Mouse (Mus musculus) myocyte (in vitro differentiated cells): Measurements from ENCODE around the gene Ntn4. TPM values are rescaled to one million over a fixed set of nuclear protein-coding genes. Genes with fewer than 3 reads are reported as not detected.
A peak's percentile ranks its signal among the peaks of the same experiment; 100 is the strongest.

Source experiments
- H3K27me3 ChIP-seq: one replicate; pipeline ENCODE4 v1.6.1; 2011; ENCODE audit not compliant: control insufficient read depth, insufficient read depth, insufficient read length
- H3K36me3 ChIP-seq: one replicate; pipeline ENCODE4 v1.6.1; 2011; ENCODE audit not compliant: control insufficient read depth, insufficient read depth
- H3K4me2 ChIP-seq: one replicate; pipeline ENCODE4 v1.6.1; 2011; ENCODE audit warnings: low read depth, control low read depth
- H3K4me3 ChIP-seq: one replicate; pipeline ENCODE4 v1.5.1; 2011; ENCODE audit warnings: mild to moderate bottlenecking, control low read depth, moderate library complexity
- H3K79me2 ChIP-seq: one replicate; pipeline ENCODE4 v1.6.1; 2011; ENCODE audit not compliant: control insufficient read depth, insufficient read depth
- H3ac ChIP-seq: one replicate; pipeline ENCODE4 v1.6.1; 2011; ENCODE audit not compliant: control insufficient read depth, insufficient read length
- CEBPB ChIP-seq: IDR thresholded peaks from 2 replicates; pipeline ENCODE4 v1.6.1; 2011; ENCODE audit warnings: mild to moderate bottlenecking, moderate library complexity; ENCODE audit not compliant: poor library complexity, insufficient read depth, severe bottlenecking
- E2F4 ChIP-seq: IDR thresholded peaks from one replicate; pipeline ENCODE4 v1.6.1; 2011; ENCODE audit warnings: mild to moderate bottlenecking, control low read depth, moderate library complexity; ENCODE audit not compliant: insufficient read depth
- MAX ChIP-seq: IDR thresholded peaks from one replicate; pipeline ENCODE4 v1.6.1; 2011; ENCODE audit warnings: low read depth, mild to moderate bottlenecking, control low read depth
- MYOD1 ChIP-seq, 3 experiments: IDR thresholded peaks; one replicate each; pipeline ENCODE4 v1.6.1; 2011; ENCODE audit warnings: control low read depth in 2 of 3, low read depth in 2 of 3, mild to moderate bottlenecking in 2 of 3, moderate library complexity in 1 of 3; ENCODE audit not compliant: insufficient read length in 2 of 3, control insufficient read depth in 1 of 3
- MYOG ChIP-seq, 3 experiments: IDR thresholded peaks; one replicate each; pipeline ENCODE4 v1.6.1; 2011; ENCODE audit warnings: control low read depth in 2 of 3, low read depth in 2 of 3, mild to moderate bottlenecking in 2 of 3; ENCODE audit not compliant: insufficient read length in 2 of 3, control insufficient read depth in 1 of 3, insufficient read depth in 1 of 3
- POLR2A ChIP-seq: IDR thresholded peaks from one replicate; pipeline ENCODE4 v1.6.1; 2011; ENCODE audit warnings: low read depth, mild to moderate bottlenecking, control low read depth, moderate library complexity; ENCODE audit not compliant: insufficient read length
- POLR2AphosphoS2 ChIP-seq: IDR thresholded peaks from one replicate; pipeline ENCODE4 v1.6.1; 2011; ENCODE audit warnings: low read depth, control low read depth; ENCODE audit not compliant: insufficient read length
- REST ChIP-seq: IDR thresholded peaks from one replicate; pipeline ENCODE4 v1.6.1; 2011; ENCODE audit warnings: mild to moderate bottlenecking, control low read depth, moderate library complexity; ENCODE audit not compliant: insufficient read depth, insufficient read length
- SRF ChIP-seq: IDR thresholded peaks from one replicate; pipeline ENCODE4 v1.6.1; 2011; ENCODE audit warnings: low read depth; ENCODE audit not compliant: control insufficient read depth, insufficient read length
- TCF12 ChIP-seq: IDR thresholded peaks from one replicate; pipeline ENCODE4 v1.6.1; 2011; ENCODE audit warnings: mild to moderate bottlenecking, control low read depth; ENCODE audit not compliant: poor library complexity, insufficient read depth, severe bottlenecking
- TCF3 ChIP-seq: IDR thresholded peaks from one replicate; pipeline ENCODE4 v1.6.1; 2011; ENCODE audit warnings: low read depth, control low read depth; ENCODE audit not compliant: insufficient read length
- USF1 ChIP-seq: IDR thresholded peaks from one replicate; pipeline ENCODE4 v1.6.1; 2011; ENCODE audit warnings: low read depth, mild to moderate bottlenecking, control low read depth, moderate library complexity
- polyA plus RNA-seq: library from polyadenylated mRNA; unstranded; fragments of >200 nt; fragmentation: generic; extraction: Trizol; gene quantifications from one replicate; pipeline ENCODE4 v1.2.1, GENCODE M21; 2012; ENCODE audit warnings: missing spikeins

Ntn4 gene
- polyA plus RNA-seq, 1 experiment = 3.0 TPM

- Histone ChIP-seq H3K27me3 (no peaks in the 10 kb centered on the region), H3ac (no peak overlapping the region), H3K4me3 (no peak overlapping the region), H3K36me3 (no peaks in the 10 kb centered on the region), H3K4me2 (no peak overlapping the region), H3K79me2 (no peaks in the 10 kb centered on the region)
- no peak for TF ChIP-seq MYOG (IDR thresholded peaks at IDR 0.05; ENCODE audit: control insufficient read depth in 1 of 3, insufficient read depth in 1 of 3, insufficient read length in 2 of 3, low read depth in 2 of 3)
- no peak for TF ChIP-seq POLR2A
- no peak for TF ChIP-seq MYOD1 (IDR thresholded peaks at IDR 0.05; ENCODE audit: control insufficient read depth in 1 of 3, insufficient read length in 2 of 3, low read depth in 2 of 3)
- TF ChIP-seq E2F4 = no peak
Measured at GRCm38 (mm10) chr10:93708076-93708473, 67.6 kb downstream of the Ntn4 start.

- no peak overlapping the region for H3K4me3 ChIP-seq
- TF ChIP-seq SRF = no peak
- TF ChIP-seq POLR2AphosphoS2 = no peak
- TF ChIP-seq MYOD1 (IDR thresholded peaks at IDR 0.05; ENCODE audit: control insufficient read depth in 1 of 3, insufficient read length in 2 of 3, low read depth in 2 of 3) = no peak
- no peak for TF ChIP-seq E2F4
- TF ChIP-seq TCF12 = no peak
- no peak for TF ChIP-seq REST
- no peak for TF ChIP-seq MAX
- TF ChIP-seq TCF3 = no peak
- TF ChIP-seq USF1 = no peak
- TF ChIP-seq POLR2A = no peak
- TF ChIP-seq MYOG (IDR thresholded peaks at IDR 0.05; ENCODE audit: control insufficient read depth in 1 of 3, insufficient read depth in 1 of 3, insufficient read length in 2 of 3, low read depth in 2 of 3) = no peak
- no peak for TF ChIP-seq CEBPB
- no peak overlapping the region for H3ac ChIP-seq
- H3K79me2 ChIP-seq = no peaks in the 10 kb centered on the region
- H3K4me2 ChIP-seq = no peak overlapping the region
- H3K27me3 ChIP-seq = no peaks in the 10 kb centered on the region
- H3K36me3 ChIP-seq = no peaks in the 10 kb centered on the region
Measured at GRCm38 (mm10) chr10:93708515-93708914, 68.0 kb downstream of the Ntn4 start.

- H3K4me3 ChIP-seq = no peak overlapping the region
- TF ChIP-seq MYOG (IDR thresholded peaks at IDR 0.05; ENCODE audit: control insufficient read depth in 1 of 3, insufficient read depth in 1 of 3, insufficient read length in 2 of 3, low read depth in 2 of 3) (no peak), MYOD1 (IDR thresholded peaks at IDR 0.05; ENCODE audit: control insufficient read depth in 1 of 3, insufficient read length in 2 of 3, low read depth in 2 of 3) (no peak), USF1 (no peak), CEBPB (no peak), POLR2AphosphoS2 (no peak)
Measured at GRCm38 (mm10) chr10:93709536-93709935, 69.1 kb downstream of the Ntn4 start.

GRCm38 (mm10) chr10:93721625-93722337 is 81.3 kb downstream of the Ntn4 start:
- no peaks in the 10 kb centered on the region for H3K79me2 ChIP-seq
- no peak overlapping the region for H3ac ChIP-seq
- peak; percentile 49 for TF ChIP-seq USF1
- no peak for TF ChIP-seq REST
- H3K27me3 ChIP-seq = no peaks in the 10 kb centered on the region
- no peak overlapping the region for H3K4me3 ChIP-seq
- no peak overlapping the region for H3K4me2 ChIP-seq
- H3K36me3 ChIP-seq = no peaks in the 10 kb centered on the region

More at GRCm38 (mm10) chr10:93709536-93709935, 69.1 kb downstream of the Ntn4 start:
- no peak overlapping the region for H3ac ChIP-seq
- no peaks in the 10 kb centered on the region for H3K27me3 ChIP-seq
- H3K79me2 ChIP-seq = no peaks in the 10 kb centered on the region
- H3K36me3 ChIP-seq = no peaks in the 10 kb centered on the region
- no peak overlapping the region for H3K4me2 ChIP-seq

GRCm38 (mm10) chr10:93723942-93724542 is 83.6 kb downstream of the Ntn4 start:
- Histone ChIP-seq H3K4me2 (no peak overlapping the region), H3K79me2 (no peaks in the 10 kb centered on the region), H3ac (no peak overlapping the region), H3K27me3 (no peaks in the 10 kb centered on the region), H3K36me3 (no peaks in the 10 kb centered on the region), H3K4me3 (no peak overlapping the region)
- TF ChIP-seq MYOD1 (IDR thresholded peaks at IDR 0.05; ENCODE audit: control insufficient read depth in 1 of 3, insufficient read length in 2 of 3, low read depth in 2 of 3) (no peak), E2F4 (no peak), CEBPB (no peak), MAX (no peak), TCF3 (no peak), TCF12 (no peak), USF1 (no peak), MYOG (IDR thresholded peaks at IDR 0.05; ENCODE audit: control insufficient read depth in 1 of 3, insufficient read depth in 1 of 3, insufficient read length in 2 of 3, low read depth in 2 of 3) (no peak), POLR2A (no peak), SRF (no peak), REST (no peak), POLR2AphosphoS2 (no peak)
